Mouse (Mus musculus): ENCODE measurements around the gene Asb18. TPM values are rescaled to one million over a fixed set of nuclear protein-coding genes. Genes with fewer than 3 reads are reported as not detected.

Asb18 gene
- polyA plus RNA-seq, 1 experiment from 2014 or later = 1.1 TPM

DNA sequence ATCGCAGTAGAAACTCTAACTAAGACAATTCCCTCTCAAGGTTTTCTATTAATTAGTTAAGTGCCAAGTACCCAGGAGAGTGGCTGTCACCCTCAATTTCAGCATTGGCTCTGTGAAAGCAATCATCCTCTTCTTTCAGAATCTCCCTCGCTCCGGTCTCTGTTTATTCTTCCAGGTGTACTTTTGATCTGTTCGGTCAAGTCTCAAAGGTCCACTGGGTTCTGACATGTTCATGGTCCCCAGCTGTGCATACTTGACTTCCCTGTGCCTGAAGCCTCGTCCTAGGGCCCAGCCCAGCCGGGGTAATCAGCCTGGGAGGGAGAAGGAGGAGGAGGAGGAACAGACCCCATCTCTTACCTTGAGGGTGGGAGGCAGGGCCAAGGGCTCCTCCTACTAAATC, 95.3 kb downstream of the Asb18 start:
- Histone ChIP-seq H3K36me3 (no peaks in the 10 kb centered on the region), H3K27ac (replicated peaks) (no peak overlapping the region), H3K4me1 (replicated peaks) (peaks cover 25% of the 10 kb centered on the region), H3K4me2 (no peak overlapping the region), H3K4me3 (no peak overlapping the region), H3K9ac (no peak overlapping the region), H3K9me3 (no peaks in the 10 kb centered on the region), H3K27me3 (peaks cover 62% of the 10 kb centered on the region)
- 82% methylated on average over 6 of the region's 6 CpGs for WGBS
- ATAC-seq (ENCODE audit: low FRiP score, low read depth) = no peak

DNA sequence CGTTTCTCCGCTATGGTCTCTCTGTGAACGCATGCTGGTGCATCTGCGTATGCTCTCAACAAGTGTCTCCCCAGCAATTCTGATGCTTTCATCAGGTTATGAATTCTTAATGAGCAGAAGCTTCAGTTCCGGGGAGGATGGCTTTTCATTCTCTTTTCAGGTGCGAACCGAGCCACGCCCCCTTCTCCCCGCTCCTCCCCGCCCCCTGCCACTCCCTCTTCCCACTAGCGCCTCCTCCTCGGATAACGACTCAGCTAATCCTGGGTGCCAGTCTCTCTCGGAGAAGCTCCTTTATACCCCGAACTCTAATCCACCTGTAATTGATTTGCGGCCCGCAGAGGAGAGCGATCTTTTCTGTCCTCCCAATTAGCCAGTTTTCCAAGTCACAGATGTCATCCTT, 96.4 kb downstream of the Asb18 start:
- Histone ChIP-seq H3K27ac (replicated peaks) (no peak overlapping the region), H3K4me1 (replicated peaks) (peaks cover 16% of the 10 kb centered on the region), H3K36me3 (no peaks in the 10 kb centered on the region), H3K4me3 (no peak overlapping the region), H3K9ac (no peak overlapping the region), H3K4me2 (no peak overlapping the region), H3K27me3 (peaks cover 52% of the 10 kb centered on the region), H3K9me3 (no peaks in the 10 kb centered on the region)
- 43% methylated on average over 18 of the region's 18 CpGs for WGBS
- no peak for ATAC-seq (ENCODE audit: low FRiP score, low read depth)

DNA sequence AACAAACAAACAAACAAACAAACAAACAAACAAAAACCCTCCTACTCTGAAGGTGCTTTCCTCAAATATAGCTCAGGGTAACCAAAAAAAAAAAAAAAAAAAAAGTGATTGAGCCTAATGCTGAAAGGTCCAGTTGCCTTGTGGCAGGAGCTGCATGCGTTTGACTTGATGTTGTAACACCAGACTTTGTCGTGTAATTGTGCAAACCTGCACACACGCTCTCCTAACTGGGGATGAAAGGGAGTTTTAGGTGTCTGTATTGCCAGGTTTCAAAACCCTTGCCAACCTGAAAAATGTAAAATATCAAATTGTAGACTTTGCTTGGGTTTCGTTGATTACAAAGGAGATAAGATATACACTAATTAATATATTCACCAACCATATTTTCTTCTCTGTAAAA, 100.9 kb downstream of the Asb18 start:
- Histone ChIP-seq H3K36me3 (no peaks in the 10 kb centered on the region), H3K27me3 (peaks cover 16% of the 10 kb centered on the region; the same call in 1 of the 2 replicates), H3K27ac (replicated peaks) (no peak overlapping the region), H3K9me3 (no peaks in the 10 kb centered on the region), H3K4me2 (no peak overlapping the region), H3K4me1 (replicated peaks) (peaks cover 5% of the 10 kb centered on the region; the same call in 1 of the 2 replicates), H3K4me3 (no peak overlapping the region), H3K9ac (no peak overlapping the region)
- no peak for ATAC-seq (ENCODE audit: low FRiP score, low read depth)
- WGBS = 81% methylated on average over 4 of the region's 4 CpGs

DNA sequence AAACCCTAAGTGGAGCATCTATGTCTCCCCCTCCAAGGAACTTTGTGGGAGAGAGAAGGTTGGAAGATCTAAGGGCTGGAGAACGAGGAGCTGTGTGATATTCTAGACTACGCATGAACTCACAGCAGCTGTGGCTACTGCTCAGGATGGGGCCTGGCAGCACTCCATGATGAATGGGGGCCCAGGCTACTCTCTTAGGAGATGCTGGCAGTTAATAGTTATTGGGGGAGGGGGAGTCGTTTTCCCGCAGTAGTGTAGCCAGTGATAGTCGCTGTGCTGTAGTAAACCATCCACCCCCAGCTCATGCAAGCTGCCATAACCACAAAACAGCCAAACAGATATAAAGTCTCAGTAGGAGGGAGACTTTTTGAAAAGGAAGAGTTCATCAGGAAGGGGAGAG, 102.1 kb downstream of the Asb18 start:
- Histone ChIP-seq H3K27ac (replicated peaks) (no peak overlapping the region), H3K9ac (no peak overlapping the region), H3K4me1 (replicated peaks) (peaks cover 5% of the 10 kb centered on the region; the same call in 1 of the 2 replicates), H3K9me3 (no peaks in the 10 kb centered on the region), H3K4me3 (no peak overlapping the region), H3K36me3 (no peaks in the 10 kb centered on the region), H3K4me2 (no peak overlapping the region), H3K27me3 (peaks cover 6% of the 10 kb centered on the region; the same call in 1 of the 2 replicates)
- ATAC-seq (ENCODE audit: low FRiP score, low read depth) = no peak
- 24% methylated on average over 5 of the region's 5 CpGs for WGBS

DNA sequence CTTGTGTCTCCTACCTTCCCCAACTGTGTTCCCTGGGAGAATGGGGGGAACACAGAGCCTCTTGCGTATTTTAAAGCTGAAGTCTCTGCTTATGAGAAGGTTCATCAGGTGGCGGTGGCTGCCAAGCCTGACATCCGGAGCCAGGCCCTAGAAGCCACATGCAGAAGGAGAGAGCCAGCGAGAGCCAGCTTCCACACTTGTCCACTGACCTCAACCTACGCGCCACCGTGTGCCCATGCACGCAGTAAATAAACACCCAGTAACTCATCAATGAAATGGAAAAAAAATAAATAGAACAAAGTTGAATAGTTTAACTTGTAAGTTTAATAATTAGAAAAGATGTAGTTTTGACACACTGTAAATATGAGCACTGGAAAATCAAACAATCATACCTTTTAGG, 104.7 kb downstream of the Asb18 start:
- 92% methylated on average over 8 of the region's 8 CpGs for WGBS
- Histone ChIP-seq H3K4me2 (no peak overlapping the region), H3K27me3 (0 out of 2 replicates have a peak, but pooled peaks cover 3% of the 10 kb centered on the region), H3K9me3 (no peaks in the 10 kb centered on the region), H3K4me1 (replicated peaks) (peaks cover 5% of the 10 kb centered on the region; the same call in 1 of the 2 replicates), H3K9ac (no peak overlapping the region), H3K27ac (replicated peaks) (no peak overlapping the region), H3K36me3 (no peaks in the 10 kb centered on the region), H3K4me3 (no peak overlapping the region)
- ATAC-seq (ENCODE audit: low FRiP score, low read depth) = no peak

DNA sequence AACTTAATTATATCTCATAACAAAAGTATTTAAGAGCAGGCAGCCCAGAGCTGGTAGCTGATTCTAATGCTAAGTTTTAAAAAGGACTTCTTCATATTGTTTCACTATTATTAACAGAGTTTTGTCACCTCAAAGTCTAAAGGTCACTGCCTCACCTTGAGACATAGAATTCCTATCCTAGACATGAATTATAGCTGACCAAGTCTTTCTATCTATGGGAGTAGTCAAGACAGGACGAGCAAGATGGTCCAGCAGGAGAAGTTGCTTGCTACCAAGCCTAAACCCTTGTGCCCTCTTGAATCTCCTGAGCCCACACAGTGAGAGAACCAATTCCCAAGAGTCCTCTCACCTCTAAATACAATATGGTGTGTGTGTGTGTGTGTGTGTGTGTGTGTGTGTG, 111.8 kb downstream of the Asb18 start:
- Histone ChIP-seq H3K4me3 (no peak overlapping the region), H3K9ac (no peak overlapping the region), H3K27me3 (no peaks in the 10 kb centered on the region), H3K4me2 (no peak overlapping the region), H3K27ac (replicated peaks) (no peak overlapping the region), H3K9me3 (no peaks in the 10 kb centered on the region), H3K4me1 (replicated peaks) (no peaks in the 10 kb centered on the region), H3K36me3 (no peaks in the 10 kb centered on the region)
- 93% methylated on average over 1 of the region's 1 CpGs for WGBS
- ATAC-seq (ENCODE audit: low FRiP score, low read depth) = no peak

DNA sequence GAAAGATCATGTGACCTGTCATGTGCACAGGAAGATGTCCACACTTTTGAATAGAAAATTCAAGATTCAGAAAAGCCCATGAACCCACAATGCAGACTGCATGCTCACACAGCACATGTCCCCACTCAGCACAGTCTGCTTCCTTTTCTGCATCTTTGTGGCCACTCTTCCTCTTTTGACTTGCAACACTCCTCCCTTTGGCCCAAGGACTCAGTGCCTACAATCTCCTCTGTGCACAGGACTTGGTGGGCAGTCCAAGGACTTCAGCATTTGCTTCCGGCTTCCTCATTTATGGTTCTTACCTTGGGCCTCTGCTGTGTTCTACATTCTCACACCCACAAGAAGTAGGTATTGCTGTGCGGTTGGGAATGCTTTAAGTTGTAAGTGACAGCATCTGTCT, 112.2 kb downstream of the Asb18 start:
- Histone ChIP-seq H3K4me3 (no peak overlapping the region), H3K27ac (replicated peaks) (no peak overlapping the region), H3K27me3 (no peaks in the 10 kb centered on the region), H3K4me1 (replicated peaks) (no peaks in the 10 kb centered on the region), H3K36me3 (no peaks in the 10 kb centered on the region), H3K9ac (no peak overlapping the region), H3K9me3 (no peaks in the 10 kb centered on the region), H3K4me2 (no peak overlapping the region)
- 93% methylated on average over 2 of the region's 2 CpGs for WGBS
- no peak for ATAC-seq (ENCODE audit: low FRiP score, low read depth)

DNA sequence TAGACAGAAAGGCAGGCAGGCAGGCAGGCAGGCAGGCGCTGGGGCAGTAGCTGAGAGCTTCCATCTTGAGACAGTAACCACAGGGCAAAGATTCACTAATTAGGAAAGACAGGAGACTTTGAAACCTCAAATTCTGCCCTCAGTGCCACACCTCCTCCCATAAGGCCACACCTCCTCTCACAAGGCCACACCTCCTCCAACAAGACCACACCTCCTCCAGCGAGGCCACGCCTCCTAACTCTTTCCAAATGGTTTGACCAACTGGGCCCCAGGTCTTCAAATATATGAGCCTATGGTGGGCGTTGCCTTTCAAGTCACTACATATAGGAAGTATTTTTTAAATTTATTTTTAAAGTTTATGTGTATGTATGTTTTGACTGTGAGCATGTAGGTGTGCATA, 113.1 kb downstream of the Asb18 start:
- Histone ChIP-seq H3K4me3 (no peak overlapping the region), H3K27me3 (no peaks in the 10 kb centered on the region), H3K4me2 (no peak overlapping the region), H3K4me1 (replicated peaks) (no peaks in the 10 kb centered on the region), H3K9me3 (no peaks in the 10 kb centered on the region), H3K9ac (no peak overlapping the region), H3K27ac (replicated peaks) (no peak overlapping the region), H3K36me3 (no peaks in the 10 kb centered on the region)
- WGBS = 83% methylated on average over 4 of the region's 4 CpGs
- ATAC-seq (ENCODE audit: low FRiP score, low read depth) = no peak

Other genes with a start within 250 kb of the Asb18 start
- gene Gbx2, start 83.5 kb downstream of the Asb18 start, polyA plus RNA-seq (2015; fragmentation: Nextera tagmentation; extraction: Ambion mirVana) = 38.3 and 42.6 TPM in 2 replicates
- gene Iqca, start 138.7 kb upstream of the Asb18 start, polyA plus RNA-seq (2015; fragmentation: Nextera tagmentation; extraction: Ambion mirVana) = 0.92 and 1.4 TPM in 2 replicates
- gene Ackr3, start 189.3 kb upstream of the Asb18 start, polyA plus RNA-seq (2015; fragmentation: Nextera tagmentation; extraction: Ambion mirVana) = 9.6 and 10.4 TPM in 2 replicates